Mouse (Mus musculus): Measurements from ENCODE around the gene Fcgrt. TPM values are rescaled to one million over a fixed set of nuclear protein-coding genes. Genes with fewer than 3 reads are reported as not detected.
A peak's percentile ranks its signal among the peaks of the same experiment; 100 is the strongest.
"Not testable (repeated sequence)": the region's sequence is repeated elsewhere in the genome, so short reads cannot be mapped to it uniquely, and the experiment has no call there.

The Fcgrt gene
- polyA plus RNA-seq, 1 experiment = 37.0 TPM

GRCm38 (mm10) chr7:45131850-45132249, 28.2 kb upstream of the Fcgrt start:
- H3K27ac ChIP-seq (ENCODE audit: insufficient read depth, low read length) = no peak overlapping the region
- TF ChIP-seq CTCF (IDR thresholded peaks at IDR 0.05; ENCODE audit: extremely low read depth, insufficient read depth, low read length) (no peak), POLR2A (IDR thresholded peaks at IDR 0.05; ENCODE audit: extremely low read depth, insufficient read depth, low read length) (no peak)
- no peak overlapping the region for H3K4me3 ChIP-seq (ENCODE audit: insufficient read depth, low read length)
- H3K4me1 ChIP-seq (ENCODE audit: control insufficient read depth, insufficient read depth, low read length) = no peaks in the 10 kb centered on the region

GRCm38 (mm10) chr7:45129776-45130512, 26.3 kb upstream of the Fcgrt start:
- TF ChIP-seq POLR2A (IDR thresholded peaks at IDR 0.05; ENCODE audit: extremely low read depth, insufficient read depth, low read length) = no peak
- TF ChIP-seq CTCF (IDR thresholded peaks at IDR 0.05; ENCODE audit: extremely low read depth, insufficient read depth, low read length) = no peak

GRCm38 (mm10) chr7:45129318-45129717, 25.7 kb upstream of the Fcgrt start:
- Histone ChIP-seq H3K27ac (ENCODE audit: insufficient read depth, low read length) (peak overlapping the region; percentile 68), H3K4me3 (ENCODE audit: insufficient read depth, low read length) (peak overlapping the region; percentile 78), H3K4me1 (ENCODE audit: control insufficient read depth, insufficient read depth, low read length) (no peaks in the 10 kb centered on the region)
- TF ChIP-seq CTCF (IDR thresholded peaks at IDR 0.05; ENCODE audit: extremely low read depth, insufficient read depth, low read length) = no peak
- no peak for TF ChIP-seq POLR2A (IDR thresholded peaks at IDR 0.05; ENCODE audit: extremely low read depth, insufficient read depth, low read length)

More at GRCm38 (mm10) chr7:45129776-45130512, 26.3 kb upstream of the Fcgrt start:
- Histone ChIP-seq H3K4me3 (ENCODE audit: insufficient read depth, low read length) (peak overlapping the region; percentile 78; the same call in 1 of the 2 replicates), H3K27ac (ENCODE audit: insufficient read depth, low read length) (no peak overlapping the region), H3K4me1 (ENCODE audit: control insufficient read depth, insufficient read depth, low read length) (no peaks in the 10 kb centered on the region)

GRCm38 (mm10) chr7:45128624-45129246, 25.1 kb upstream of the Fcgrt start, which contains the start of gene Rpl13a:
Gene Rpl13a, minus strand, starts transcription at chr7:45128761.
- TF ChIP-seq CTCF (IDR thresholded peaks at IDR 0.05; ENCODE audit: extremely low read depth, insufficient read depth, low read length) = peak; percentile 57
- peak; percentile 96 for TF ChIP-seq POLR2A (IDR thresholded peaks at IDR 0.05; ENCODE audit: extremely low read depth, insufficient read depth, low read length)
- Histone ChIP-seq H3K27ac (ENCODE audit: insufficient read depth, low read length) (peak within 1 kb of the TSS; percentile 75), H3K4me1 (ENCODE audit: control insufficient read depth, insufficient read depth, low read length) (no peaks in the 10 kb centered on the region), H3K4me3 (ENCODE audit: insufficient read depth, low read length) (peak within 1 kb of the TSS; percentile 78)

- Histone ChIP-seq H3K4me3 (ENCODE audit: insufficient read depth, low read length) (peak overlapping the region; percentile 78), H3K27ac (ENCODE audit: insufficient read depth, low read length) (no peak overlapping the region), H3K4me1 (ENCODE audit: control insufficient read depth, insufficient read depth, low read length) (0 out of 2 replicates have a peak, but pooled peaks cover 2% of the 10 kb centered on the region)
- no peak for TF ChIP-seq CTCF (IDR thresholded peaks at IDR 0.05; ENCODE audit: extremely low read depth, insufficient read depth, low read length)
- TF ChIP-seq POLR2A (IDR thresholded peaks at IDR 0.05; ENCODE audit: extremely low read depth, insufficient read depth, low read length) = no peak
Observed at GRCm38 (mm10) chr7:45127700-45128224, 24.1 kb upstream of the Fcgrt start.

GRCm38 (mm10) chr7:45126844-45127699, 23.4 kb upstream of the Fcgrt start:
- Histone ChIP-seq H3K4me3 (ENCODE audit: insufficient read depth, low read length) (peak overlapping the region; percentile 78; the same call in 1 of the 2 replicates), H3K27ac (ENCODE audit: insufficient read depth, low read length) (no peak overlapping the region), H3K4me1 (ENCODE audit: control insufficient read depth, insufficient read depth, low read length) (0 out of 2 replicates have a peak, but pooled peaks cover 2% of the 10 kb centered on the region)
- TF ChIP-seq POLR2A (IDR thresholded peaks at IDR 0.05; ENCODE audit: extremely low read depth, insufficient read depth, low read length) = no peak
- TF ChIP-seq CTCF (IDR thresholded peaks at IDR 0.05; ENCODE audit: extremely low read depth, insufficient read depth, low read length) = no peak

- no peak overlapping the region for H3K27ac ChIP-seq (ENCODE audit: insufficient read depth, low read length)
- TF ChIP-seq CTCF (IDR thresholded peaks at IDR 0.05; ENCODE audit: extremely low read depth, insufficient read depth, low read length) (no peak), POLR2A (IDR thresholded peaks at IDR 0.05; ENCODE audit: extremely low read depth, insufficient read depth, low read length) (no peak)
- 0 out of 2 replicates have a peak, but pooled peaks cover 2% of the 10 kb centered on the region for H3K4me1 ChIP-seq (ENCODE audit: control insufficient read depth, insufficient read depth, low read length)
- H3K4me3 ChIP-seq (ENCODE audit: insufficient read depth, low read length) = no peak overlapping the region
Observed at GRCm38 (mm10) chr7:45126147-45126843, 22.6 kb upstream of the Fcgrt start.

- H3K4me3 ChIP-seq (ENCODE audit: insufficient read depth, low read length); H3K4me1 ChIP-seq (ENCODE audit: control insufficient read depth, insufficient read depth, low read length); H3K27ac ChIP-seq (ENCODE audit: insufficient read depth, low read length): not testable (repeated sequence)
Observed at GRCm38 (mm10) chr7:45125649-45126048, 22.0 kb upstream of the Fcgrt start.
